Mouse (Mus musculus) neural tube, embryonic 11.5 days (tissue): ENCODE results near the gene Gm4141. TPM values are rescaled to one million over a fixed set of nuclear protein-coding genes. Genes with fewer than 3 reads are reported as not detected.
"Not testable (repeated sequence)": the region's sequence is repeated elsewhere in the genome, so short reads cannot be mapped to it uniquely, and the experiment has no call there.

Source experiments
- ATAC-seq: fragments of 200-750 bp; cut with Nextera tagmentation; 2 replicates; pipeline ENCODE4 v1.8.0; 2017; ENCODE audit warnings: moderate number of reproducible peaks, mild to moderate bottlenecking, moderate TSS enrichment, moderate library complexity; ENCODE audit not compliant: insufficient read depth, low FRiP score, low TSS enrichment
- DNase-seq: peaks from one replicate; pipeline ENCODE4 v3.0.0-alpha.2; 2015; ENCODE audit warnings: low spot score
- H3K27ac ChIP-seq: fragments of 300-500 bp; sonication (generic); 2 replicates; pipeline ENCODE4 v1.5.1; 2014; ENCODE audit warnings: low read depth, mild to moderate bottlenecking, low read length
- H3K27me3 ChIP-seq: fragments of 300-500 bp; sonication (generic); 2 replicates; pipeline ENCODE4 v1.6.1; 2014; ENCODE audit warnings: mild to moderate bottlenecking, low read length, mixed read lengths; ENCODE audit not compliant: control insufficient read depth, insufficient read depth
- H3K36me3 ChIP-seq: fragments of 300-500 bp; sonication (generic); 2 replicates; pipeline ENCODE4 v1.6.1; 2014; ENCODE audit warnings: mild to moderate bottlenecking, low read length, moderate library complexity, mixed read lengths; ENCODE audit not compliant: control insufficient read depth, insufficient read depth
- H3K4me1 ChIP-seq: fragments of 300-500 bp; sonication (generic); 2 replicates; pipeline ENCODE4 v1.6.1; 2014; ENCODE audit warnings: low read length, mixed read lengths; ENCODE audit not compliant: control insufficient read depth, insufficient read depth
- H3K4me2 ChIP-seq: fragments of 300-500 bp; sonication (generic); 2 replicates; pipeline ENCODE4 v1.6.1; 2014; ENCODE audit warnings: low read depth, mild to moderate bottlenecking, moderate library complexity
- H3K4me3 ChIP-seq: fragments of 300-500 bp; sonication (generic); 2 replicates; pipeline ENCODE4 v1.5.1; 2014; ENCODE audit warnings: low read depth, low read length
- H3K9ac ChIP-seq: fragments of 300-500 bp; sonication (generic); 2 replicates; pipeline ENCODE4 v1.6.1; 2014; ENCODE audit warnings: mild to moderate bottlenecking, low read length
- H3K9me3 ChIP-seq: fragments of 300-500 bp; sonication (generic); 2 replicates; pipeline ENCODE4 v1.6.1; 2016; ENCODE audit warnings: low read length; ENCODE audit not compliant: control insufficient read depth
- WGBS: fragments of 180-500 bp; shearing (Covaris S2); extraction: QIAGEN DNeasy Blood & Tissue Kit; methylation state at CpG from one replicate; pipeline ENCODE4 v1.1.7; 2014; 5-methylcytosine and 5-hydroxymethylcytosine counted together
- polyA plus RNA-seq: library from polyadenylated mRNA; unstranded; fragments of >200 nt; fragmentation: Nextera tagmentation; extraction: Ambion mirVana; gene quantifications from 2 replicates; pipeline ENCODE4 v1.2.1, GENCODE M21; 2014

Gm4141 gene
- polyA plus RNA-seq, result not detected in 2 replicates

- no CpG with 5 or more reads among the region's 3 CpGs for WGBS
- not testable (repeated sequence) for H3K4me3 ChIP-seq, DNase-seq, H3K27ac ChIP-seq, H3K27me3 ChIP-seq, H3K4me1 ChIP-seq, H3K36me3 ChIP-seq, H3K4me2 ChIP-seq, H3K9ac ChIP-seq, H3K9me3 ChIP-seq, ATAC-seq
These were observed at the start of gene Gm4141 for GRCm38 (mm10) chr7:20576141-20576540. Gm4141 (minus strand) TSS chr7:20576241.

GRCm38 (mm10) chr7:20598921-20599320 lies 22.9 kb upstream of the Gm4141 start, which contains the start of gene Gm4513:
Gm4513 (minus strand) TSS chr7:20599021.
- H3K4me3 ChIP-seq, H3K27me3 ChIP-seq, H3K4me1 ChIP-seq, ATAC-seq, H3K4me2 ChIP-seq, H3K9ac ChIP-seq, H3K9me3 ChIP-seq, H3K27ac ChIP-seq, DNase-seq, H3K36me3 ChIP-seq: not testable (repeated sequence)
- WGBS, result 82% methylated on average over 3 of the region's 5 CpGs

GRCm38 (mm10) chr7:20545657-20546056 lies 30.4 kb downstream of the Gm4141 start, which contains the start of gene Gm5726:
Gm5726 (minus strand) TSS chr7:20545757.
- no CpG with 5 or more reads among the region's 1 CpGs for WGBS
- not testable (repeated sequence) for ATAC-seq

GRCm38 (mm10) chr7:20533537-20533936 lies 42.5 kb downstream of the Gm4141 start, which contains the start of gene Vmn1r104:
Vmn1r104 (plus strand) TSS chr7:20533837.
- H3K4me1 ChIP-seq, H3K4me2 ChIP-seq, H3K27ac ChIP-seq, H3K9me3 ChIP-seq, H3K9ac ChIP-seq, ATAC-seq, H3K27me3 ChIP-seq, H3K36me3 ChIP-seq, H3K4me3 ChIP-seq, DNase-seq: not testable (repeated sequence)
- no CpG with 5 or more reads among the region's 3 CpGs for WGBS

More at GRCm38 (mm10) chr7:20545657-20546056, 30.4 kb downstream of the Gm4141 start, which contains the start of gene Gm5726:
- H3K4me3 ChIP-seq, H3K4me2 ChIP-seq, H3K9ac ChIP-seq, H3K4me1 ChIP-seq, DNase-seq, H3K9me3 ChIP-seq, H3K27me3 ChIP-seq, H3K36me3 ChIP-seq, H3K27ac ChIP-seq: not testable (repeated sequence)

Other genes with a start within 250 kb of the Gm4141 start
- gene Gm4133, start 242.2 kb downstream of the Gm4141 start, polyA plus RNA-seq, result not detected in 2 replicates
- not detected in 2 replicates for gene Gm5728, start 200.8 kb downstream of the Gm4141 start, polyA plus RNA-seq
- not detected in 2 replicates for gene Vmn1r100, start 158.3 kb downstream of the Gm4141 start, polyA plus RNA-seq
- gene Vmn1r101, start 133.6 kb downstream of the Gm4141 start, polyA plus RNA-seq, result not detected in 2 replicates
- not detected in 2 replicates for gene Gm10670, start 101.3 kb downstream of the Gm4141 start, polyA plus RNA-seq
- not detected in 2 replicates for gene Vmn1r103, start 65.7 kb downstream of the Gm4141 start, polyA plus RNA-seq
- not detected in 2 replicates for gene Vmn1r104, start 42.4 kb downstream of the Gm4141 start, polyA plus RNA-seq
- gene Gm5726, start 30.5 kb downstream of the Gm4141 start, polyA plus RNA-seq, result not detected in 2 replicates
- gene Gm4513, start 22.8 kb upstream of the Gm4141 start, polyA plus RNA-seq, result not detected in 2 replicates
- gene Vmn1r107, start 92.7 kb upstream of the Gm4141 start, polyA plus RNA-seq, result not detected in 2 replicates
- not detected in 2 replicates for gene Vmn1r111, start 127.0 kb upstream of the Gm4141 start, polyA plus RNA-seq
- not detected in 2 replicates for gene Gm10668, start 154.4 kb upstream of the Gm4141 start, polyA plus RNA-seq
- not detected in 2 replicates for gene Vmn1r112, start 194.9 kb upstream of the Gm4141 start, polyA plus RNA-seq
- not detected in 2 replicates for gene Vmn1r113, start 211.0 kb upstream of the Gm4141 start, polyA plus RNA-seq
- not detected in 2 replicates for gene Vmn1r114, start 235.9 kb upstream of the Gm4141 start, polyA plus RNA-seq